ENCODE assay signal across 8 mouse cellular contexts in genomic region chr3:126597596-126598328, GRCm38 (mm10). TPM values are rescaled to one million over a fixed set of nuclear protein-coding genes. Genes with fewer than 3 reads are reported as not detected.
DNase-seq lines count a peak whose midpoint lies in the region; ATAC-seq and TF ChIP-seq lines count a peak whose summit lies in the region.

No protein-coding gene starts in this region.

- 0 out of 2 replicates have a peak, but pooled peaks have one; percentile 20 for TF ChIP-seq EP300 in heart, adult 2 months (IDR thresholded peaks at IDR 0.05; ENCODE audit: insufficient read depth, low read depth, low read length)
- TF ChIP-seq EP300 in heart, postnatal 0 days (IDR thresholded peaks at IDR 0.05; ENCODE audit: low read depth), result no peak

- under 1% methylated on average over 29 of the region's 29 CpGs for WGBS in heart, adult 2 months
- under 1% methylated on average over 29 of the region's 29 CpGs for WGBS in heart, postnatal 0 days
- under 1% methylated on average over 29 of the region's 29 CpGs for WGBS in midbrain, embryonic 16.5 days

- peak; percentile 4 for ATAC-seq in CD4-positive, CD25-positive, alpha-beta regulatory T cell, adult 4 months
- no peak; the same call in 1 of the 2 replicates for ATAC-seq in heart, postnatal 0 days (ENCODE audit: insufficient read depth, low read depth)
- no peak; the same call in none of the 2 replicates for ATAC-seq in midbrain, embryonic 16.5 days

- TF ChIP-seq CTCF in heart, adult 2 months (IDR thresholded peaks at IDR 0.05), result no peak
- TF ChIP-seq CTCF in heart, postnatal 0 days (IDR thresholded peaks at IDR 0.05; ENCODE audit: low read depth), result no peak

- no peaks in the 10 kb centered on the region for H3K27me3 ChIP-seq in heart, adult 2 months (ENCODE audit: control insufficient read depth, insufficient read depth, low read length)
- no peaks in the 10 kb centered on the region for H3K27me3 ChIP-seq in heart, postnatal 0 days (ENCODE audit: control insufficient read depth, insufficient read depth, low read length)
- no peaks in the 10 kb centered on the region for H3K27me3 ChIP-seq in midbrain, embryonic 16.5 days (ENCODE audit: control insufficient read depth, insufficient read depth, low read depth, low read length)

- H3K36me3 ChIP-seq in heart, adult 2 months (ENCODE audit: control insufficient read depth, insufficient read depth, low read length), result peaks cover 13% of the 10 kb centered on the region
- H3K36me3 ChIP-seq in heart, postnatal 0 days (replicated peaks; ENCODE audit: control insufficient read depth, insufficient read depth, low read length), result peaks cover 18% of the 10 kb centered on the region
- H3K36me3 ChIP-seq in midbrain, embryonic 16.5 days (ENCODE audit: control insufficient read depth, insufficient read depth, low read length), result no peaks in the 10 kb centered on the region

- peaks cover 2% of the 10 kb centered on the region for H3K79me2 ChIP-seq in heart, adult 2 months (replicated peaks; ENCODE audit: control insufficient read depth, insufficient read depth, low read length)

- intact Hi-C loops in heart, adult 2 months (cut with DNase I), result loop anchor here (1.0 to 5.0 kb wide), 5 partner anchors 13 to 173 kb away; no protein-coding TSS in a partner anchor
- intact Hi-C loops in heart, postnatal 25 days (cut with DNase I), result loop anchor here (2.0 to 5.0 kb wide), 3 partner anchors 35 to 140 kb away; no protein-coding TSS in a partner anchor
- intact Hi-C loops in left cerebral cortex, postnatal 4 days (cut with DNase I), result loop anchor here (5.0 to 10.0 kb wide), 2 partner anchors 177 to 305 kb away; no protein-coding TSS in a partner anchor

- peak overlapping the region; percentile 80 for H3K4me2 ChIP-seq in heart, postnatal 0 days (ENCODE audit: low read depth, low read length)
- H3K4me2 ChIP-seq in midbrain, embryonic 16.5 days (ENCODE audit: low read length), result peak overlapping the region; percentile 81

- H3K9ac ChIP-seq in heart, adult 2 months (ENCODE audit: low read depth, low read length), result peak overlapping the region; percentile 86
- H3K9ac ChIP-seq in heart, postnatal 0 days (replicated peaks; ENCODE audit: low read depth, low read length), result peak overlapping the region; percentile 94
- H3K9ac ChIP-seq in midbrain, embryonic 16.5 days (ENCODE audit: low read depth, low read length), result peak overlapping the region; percentile 96

- H3K27ac ChIP-seq in heart, adult 2 months, result peak overlapping the region; percentile 99
- H3K27ac ChIP-seq in heart, postnatal 0 days (ENCODE audit: low read depth), result peak overlapping the region; percentile 98
- peak overlapping the region; percentile 97 for H3K27ac ChIP-seq in midbrain, embryonic 16.5 days (ENCODE audit: low read length)

- no peak for TF ChIP-seq POLR2A in heart, adult 2 months (IDR thresholded peaks at IDR 0.05; ENCODE audit: insufficient read depth, low read depth, low read length)

- H3K4me1 ChIP-seq in heart, adult 2 months (ENCODE audit: control insufficient read depth, insufficient read depth, low read length), result no peaks in the 10 kb centered on the region
- peaks cover 15% of the 10 kb centered on the region; the same call in 1 of the 2 replicates for H3K4me1 ChIP-seq in heart, postnatal 0 days (ENCODE audit: control insufficient read depth, insufficient read depth)
- peaks cover 12% of the 10 kb centered on the region for H3K4me1 ChIP-seq in midbrain, embryonic 16.5 days (ENCODE audit: control insufficient read depth, insufficient read depth, low read length)

- DNase-seq in heart, adult 2 months, result peak; percentile 43 to 56
- DNase-seq in heart, postnatal 25 days (ENCODE audit: low spot score), result no peak
- DNase-seq in embryo, embryonic 10 days (ENCODE audit: low spot score), result peak; percentile 52
- no peak for DNase-seq in heart, postnatal 0 days (ENCODE audit: low spot score)
- DNase-seq in left cerebral cortex, postnatal 4 days, result peak; percentile 3
- no peak for DNase-seq in ovary, postnatal 14 days (ENCODE audit: low spot score)

- H3K4me3 ChIP-seq in heart, adult 2 months, result peak overlapping the region; percentile 93
- peak overlapping the region; percentile 84 for H3K4me3 ChIP-seq in heart, postnatal 0 days (ENCODE audit: low read depth, low read length)
- peak overlapping the region; percentile 91 for H3K4me3 ChIP-seq in midbrain, embryonic 16.5 days (ENCODE audit: low read depth, low read length)

- H3K9me3 ChIP-seq in heart, postnatal 0 days (replicated peaks; ENCODE audit: control insufficient read depth, low read length), result no peaks in the 10 kb centered on the region; the same call in 1 of the 2 replicates
- H3K9me3 ChIP-seq in midbrain, embryonic 16.5 days (replicated peaks; ENCODE audit: control insufficient read depth, low read length, poor library complexity, severe bottlenecking), result no peaks in the 10 kb centered on the region

RNA-seq across cellular contexts. Expression of gene Camk2d, which starts 1.7 kb away (rescaled TPM):
- 100 to 1,000 TPM; 131 to 133 TPM for total RNA-seq in heart, adult 2 months (2021)
- polyA plus RNA-seq in heart, adult 2 months (2012; rRNA removed), result 135 and 218 TPM in 2 replicates
- 100 to 1,000 TPM; 150 to 154 TPM for total RNA-seq in heart, postnatal 25 days (2021)
- polyA plus RNA-seq in CD4-positive, CD25-positive, alpha-beta regulatory T cell, adult 4 months (2017; shearing (Covaris generic)), result 10 to 100 TPM; 62.2 to 75.6 TPM
- total RNA-seq in heart, postnatal 0 days (2014; rRNA removed; ENCODE audit: low replicate concordance), result 191 and 217 TPM in 2 replicates
- 96.2 and 109 TPM in 2 replicates for polyA plus RNA-seq in heart, postnatal 0 days (2015; fragmentation: Nextera tagmentation; extraction: Ambion mirVana)
- 10 to 100 TPM; 74.5 to 96.9 TPM for total RNA-seq in left cerebral cortex, postnatal 4 days (2021)
- polyA plus RNA-seq in midbrain, embryonic 16.5 days (2015; fragmentation: Nextera tagmentation; extraction: Ambion mirVana), result 62.5 and 74.7 TPM in 2 replicates

Comparison
In these comparisons a context has a peak if more than half of its experiments do, and no peak if none do; other contexts are left out.
1. DNase-seq: peak in heart, adult 2 months (2 of 2), embryo, embryonic 10 days (single experiment) and left cerebral cortex, postnatal 4 days (single experiment); none in heart, postnatal 25 days (single experiment), heart, postnatal 0 days (single experiment) and ovary, postnatal 14 days (single experiment).
2. Peak in every context shown above with its lines, with median percentiles within 50 percentile points of each other: H3K27ac ChIP-seq, H3K4me3 ChIP-seq and H3K9ac ChIP-seq.